Mouse (Mus musculus) MEL (cell line): ENCODE measurements around the gene Slc25a23.
A peak's percentile ranks its signal among the peaks of the same experiment; 100 is the strongest.

Source experiments
- CTCF ChIP-seq, 3 experiments: IDR thresholded peaks in 2 of 3; conservative IDR thresholded peaks in 1 of 3; 2 replicates each; pipeline ENCODE4 v1.5.1; 2011 to 2012; ENCODE audit warnings: low read length in 3 of 3, low read depth in 2 of 3, mild to moderate bottlenecking in 2 of 3, improper control_type of control experiment in 1 of 3, inconsistent platforms in 1 of 3, mixed read lengths in 1 of 3, moderate library complexity in 1 of 3; ENCODE audit not compliant: control insufficient read depth in 1 of 3, insufficient read depth in 1 of 3, poor library complexity in 1 of 3, severe bottlenecking in 1 of 3
- MAX ChIP-seq: IDR thresholded peaks from 2 replicates; pipeline ENCODE4 v1.6.1; 2011; ENCODE audit warnings: low read length, improper control_type of control experiment
- MYB ChIP-seq: IDR thresholded peaks from 2 replicates; pipeline ENCODE4 v1.6.1; 2011; ENCODE audit warnings: mild to moderate bottlenecking, low read depth, low read length, improper control_type of control experiment
- NRF1 ChIP-seq: IDR thresholded peaks from 2 replicates; pipeline ENCODE4 v1.6.1; 2014; ENCODE audit warnings: low read depth, mild to moderate bottlenecking, inconsistent platforms, low read length, improper control_type of control experiment, moderate library complexity; ENCODE audit not compliant: poor library complexity, insufficient read depth, severe bottlenecking
- POLR2A ChIP-seq, 2 experiments: IDR thresholded peaks; 2 replicates each; pipeline ENCODE4 v1.6.1; 2011 to 2012; ENCODE audit warnings: low read length in 2 of 2, mild to moderate bottlenecking in 2 of 2, control low read depth in 1 of 2, improper control_type of control experiment in 1 of 2, low read depth in 1 of 2, moderate library complexity in 1 of 2; ENCODE audit not compliant: control insufficient read depth in 1 of 2, insufficient read depth in 1 of 2, poor library complexity in 1 of 2
- POLR2AphosphoS2 ChIP-seq: IDR thresholded peaks from 2 replicates; pipeline ENCODE4 v1.6.1; 2011; ENCODE audit warnings: low read length, improper control_type of control experiment
- RCOR1 ChIP-seq: IDR thresholded peaks from 2 replicates; pipeline ENCODE4 v1.6.1; 2012; ENCODE audit warnings: low read depth, mild to moderate bottlenecking, inconsistent platforms, low read length, improper control_type of control experiment
- UBTF ChIP-seq: IDR thresholded peaks from 2 replicates; pipeline ENCODE4 v1.6.1; 2012; ENCODE audit warnings: low read depth, mild to moderate bottlenecking, inconsistent platforms, low read length, improper control_type of control experiment, moderate library complexity, borderline replicate concordance; ENCODE audit not compliant: insufficient read depth

DNA sequence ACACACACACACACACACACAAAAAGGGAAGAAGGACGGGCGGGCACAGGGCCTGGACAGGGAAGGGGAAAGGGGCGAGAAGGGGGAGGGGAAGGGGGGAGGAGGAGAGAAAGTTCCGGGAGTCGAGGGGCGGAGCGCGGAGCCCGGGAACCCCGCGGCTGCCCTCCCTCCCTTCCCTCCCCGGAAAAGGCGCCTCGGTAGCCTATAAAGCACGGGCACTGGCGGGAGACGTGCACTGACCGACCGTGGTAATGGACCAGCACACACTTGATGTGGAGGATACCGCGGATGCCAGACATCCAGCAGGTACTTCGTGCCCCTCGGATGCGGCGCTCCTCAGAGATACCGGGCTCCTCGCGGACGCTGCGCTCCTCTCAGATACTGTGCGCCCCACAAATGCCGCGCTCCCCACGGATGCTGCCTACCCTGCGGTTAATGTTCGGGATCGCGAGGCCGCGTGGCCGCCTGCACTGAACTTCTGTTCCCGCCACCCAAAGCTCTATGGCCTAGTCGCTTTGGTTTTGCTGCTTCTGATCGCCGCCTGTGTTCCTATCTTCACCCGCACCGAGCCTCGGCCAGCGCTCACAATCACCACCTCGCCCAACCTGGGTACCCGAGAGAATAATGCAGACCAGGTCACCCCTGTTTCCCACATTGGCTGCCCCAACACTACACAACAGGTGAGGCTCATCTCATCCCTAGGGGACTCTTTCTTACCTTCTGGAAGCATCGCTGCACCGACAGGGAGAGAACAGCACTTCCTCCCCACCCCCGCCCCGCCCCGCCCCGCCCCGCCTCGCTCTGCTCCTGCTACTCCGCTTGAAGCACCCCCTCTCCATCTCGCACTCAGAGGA is 45.7 kb upstream of the Slc25a23 start, which contains the start of gene Tnfsf9:
- TF ChIP-seq CTCF (IDR thresholded peaks at IDR 0.05 in 2 of 3, conservative IDR thresholded peaks at IDR 0.05 in 1 of 3; ENCODE audit: control insufficient read depth in 1 of 3, insufficient read depth in 1 of 3, low read depth in 2 of 3, low read length in 3 of 3, poor library complexity in 1 of 3, severe bottlenecking in 1 of 3) (no peak), POLR2AphosphoS2 (no peak), POLR2A (IDR thresholded peaks at IDR 0.05; ENCODE audit: control insufficient read depth in 1 of 2, insufficient read depth in 1 of 2, low read depth in 1 of 2, low read length in 2 of 2, poor library complexity in 1 of 2) (peak in 1 of 2 experiments; percentile 47; a peak in 1 of 4 replicates), MYB (no peak), MAX (no peak), RCOR1 (no peak), NRF1 (no peak), UBTF (0 out of 2 replicates have a peak, but pooled peaks have one; percentile 49)
